In genomic region chr1:42686194-42687131, GRCm38 (mm10) we compare ENCODE assay signal across 8 mouse cellular contexts. TPM values are rescaled to one million over a fixed set of nuclear protein-coding genes. Genes with fewer than 3 reads are reported as not detected.
DNase-seq lines count a peak whose midpoint lies in the region; ATAC-seq lines count a peak whose summit lies in the region.

No protein-coding gene starts in this region.

- peak; percentile 41 for ATAC-seq in frontal cortex, adult (ENCODE audit: low TSS enrichment)
- ATAC-seq in forebrain, embryonic 12.5 days (ENCODE audit: low FRiP score): peak; percentile 79
- ATAC-seq in erythroblast, adult 5-6 weeks (replicated peaks; ENCODE audit: low FRiP score, poor library complexity, severe bottlenecking): no peak

- H3K4me3 ChIP-seq in forebrain, embryonic 12.5 days (replicated peaks): peak overlapping the region; percentile 99

- H3K27me3 ChIP-seq in forebrain, embryonic 12.5 days: peaks cover 3% of the 10 kb centered on the region; the same call in 1 of the 2 replicates

- peaks cover 73% of the 10 kb centered on the region for H3K4me1 ChIP-seq in forebrain, embryonic 12.5 days

- DNase-seq in frontal cortex, adult 2 months (ENCODE audit: extremely low spot score in 1 of 2, low spot score in 1 of 2): no peak
- DNase-seq in ES-CJ7 (ENCODE audit: low read depth, low spot score): peak; percentile 77
- peak; percentile 54 for DNase-seq in kidney, postnatal 10 days
- peak; percentile 77 for DNase-seq in neural tube, embryonic 10.5 days (ENCODE audit: extremely low spot score, low spot score)
- DNase-seq in gastrocnemius, postnatal 25 days: no peak

- no peaks in the 10 kb centered on the region for H3K9me3 ChIP-seq in forebrain, embryonic 12.5 days

- peak overlapping the region; percentile 95 for H3K9ac ChIP-seq in forebrain, embryonic 12.5 days

- under 1% methylated on average over 53 of the region's 53 CpGs for WGBS in forebrain, embryonic 12.5 days

- peak overlapping the region; percentile 94 for H3K4me2 ChIP-seq in forebrain, embryonic 12.5 days

- peak overlapping the region; percentile 99 for H3K27ac ChIP-seq in forebrain, embryonic 12.5 days

- H3K36me3 ChIP-seq in forebrain, embryonic 12.5 days (replicated peaks): no peaks in the 10 kb centered on the region

RNA-seq across cellular contexts. Expression of gene Pou3f3, which starts 9.1 kb away (rescaled TPM):
- polyA plus RNA-seq in frontal cortex, adult 2 months (2012; rRNA removed): 29.7 and 31.7 TPM in 2 replicates
- polyA plus RNA-seq in forebrain, embryonic 12.5 days (2016; fragmentation: Nextera tagmentation; extraction: Ambion mirVana): 38.2 and 46.0 TPM in 2 replicates
- total RNA-seq in erythroblast, adult 5-6 weeks (2015; ENCODE audit: low replicate concordance): not detected in 2 replicates
- total RNA-seq in erythroblast, adult 5-6 weeks (2017; ENCODE audit: low replicate concordance): 0.14 TPM in 1 of 2 replicates, not detected in the other
- total RNA-seq in gastrocnemius, postnatal 25 days (2021): not detected

Comparison
In these comparisons a context has a peak if more than half of its experiments do, and no peak if none do; other contexts are left out.
1. DNase-seq: peak in ES-CJ7 (single experiment), kidney, postnatal 10 days (single experiment) and neural tube, embryonic 10.5 days (single experiment); none in frontal cortex, adult 2 months (0 of 2) and gastrocnemius, postnatal 25 days (single experiment).